Mouse (Mus musculus): Measurements from ENCODE around the gene Bnc2. TPM values are rescaled to one million over a fixed set of nuclear protein-coding genes. Genes with fewer than 3 reads are reported as not detected.
A peak's percentile ranks its signal among the peaks of the same experiment; 100 is the strongest.

The Bnc2 gene
- total RNA-seq, 1 experiment from 2014 or later, result 7.3 TPM

DNA sequence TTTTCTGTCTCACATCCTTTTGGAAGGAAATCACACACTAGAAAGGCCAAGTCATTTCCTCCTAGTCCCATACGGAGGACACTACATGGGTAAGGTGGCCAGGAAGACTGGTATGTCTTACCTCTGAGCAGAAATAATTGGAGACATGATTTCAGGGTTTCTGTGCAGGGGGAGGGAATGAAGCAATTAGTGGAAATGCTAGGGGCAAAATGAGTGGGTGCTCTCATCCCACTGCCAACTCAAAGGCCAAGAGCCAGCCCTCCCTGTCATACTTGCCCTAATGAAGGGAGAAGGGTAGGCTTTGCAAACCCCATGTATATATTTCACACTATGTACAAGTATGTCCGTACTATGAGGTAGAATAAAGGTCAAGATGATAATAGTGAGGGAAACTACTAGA lies 263.6 kb downstream of the Bnc2 start:
- DNase-seq, result no peak

GRCm38 (mm10) chr4:84407328-84408028 lies 267.6 kb downstream of the Bnc2 start:
- DNase-seq, result no peak

DNA sequence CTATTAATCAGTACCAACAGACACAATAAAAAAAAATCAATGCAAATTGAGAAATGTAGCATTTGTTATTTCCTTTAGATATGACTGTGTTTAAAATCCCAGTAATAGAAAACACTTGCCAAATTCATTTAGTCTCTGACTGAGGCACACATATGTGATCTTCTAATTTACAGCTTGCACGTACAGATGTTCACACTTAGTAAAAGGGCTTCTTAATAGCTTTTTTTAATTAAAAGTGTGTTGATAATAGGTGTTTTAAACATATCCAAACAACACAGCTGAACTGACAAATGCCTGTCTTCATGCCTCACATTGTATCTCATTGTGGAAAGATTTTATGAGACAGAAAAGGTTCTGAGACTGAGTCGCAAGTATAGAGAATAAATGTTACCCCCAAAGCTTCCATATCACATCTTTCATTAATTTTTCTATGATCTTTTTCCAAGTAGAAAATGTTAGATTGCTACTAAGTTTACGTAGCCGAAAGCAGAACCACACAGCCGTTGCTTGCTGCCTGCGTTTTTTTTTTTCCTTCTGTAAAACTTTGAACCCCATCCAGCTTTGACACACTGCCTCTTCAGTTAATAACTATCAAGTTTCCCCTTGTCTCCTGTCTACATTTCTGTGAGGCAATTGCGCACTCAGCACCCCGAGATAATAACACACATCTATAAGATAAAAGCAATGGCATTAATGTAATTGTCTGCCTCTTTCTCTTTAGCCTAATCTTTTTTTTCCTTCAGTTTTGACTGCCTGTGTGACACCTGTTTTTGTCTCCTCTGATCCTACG lies 271.5 kb downstream of the Bnc2 start:
- no peak for DNase-seq

DNA sequence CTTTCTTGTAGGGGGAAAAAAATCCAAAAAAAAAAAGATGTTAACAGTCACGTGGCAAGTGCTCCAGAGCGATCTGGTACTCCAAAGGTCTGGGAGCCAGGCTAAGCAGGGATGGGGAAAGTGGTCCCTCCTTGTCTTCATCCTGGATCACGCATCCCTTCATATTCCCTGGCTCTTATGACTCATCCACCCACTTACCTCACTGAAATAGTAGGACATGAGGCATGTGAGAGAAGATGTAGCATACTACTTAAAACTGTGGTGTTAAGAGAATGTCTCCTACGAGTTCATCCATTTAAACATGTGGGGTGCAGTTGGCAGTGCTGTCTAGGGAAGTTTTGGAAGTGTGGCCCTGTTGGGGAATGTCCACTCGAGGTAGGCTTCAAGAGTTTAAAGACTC lies 286.1 kb downstream of the Bnc2 start:
- no peak for DNase-seq

DNA sequence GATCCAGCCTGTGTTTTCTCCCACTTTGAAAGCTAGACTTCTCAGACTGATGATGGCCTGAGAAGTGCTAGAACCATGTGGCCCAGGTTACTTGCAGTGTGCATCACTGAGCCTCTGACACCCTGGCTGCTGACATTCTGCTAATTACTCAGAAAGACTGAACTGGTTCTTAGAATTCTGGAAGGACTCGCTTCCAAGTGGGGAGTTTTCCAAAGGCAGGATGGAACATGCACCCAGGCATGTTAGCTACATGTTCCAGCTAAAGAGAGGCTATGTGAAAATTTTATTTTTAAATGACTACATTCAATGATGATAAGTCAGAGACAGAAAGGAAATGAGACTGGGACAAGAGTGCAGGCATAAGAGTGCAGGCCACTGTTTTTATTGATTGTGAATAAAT lies 289.9 kb downstream of the Bnc2 start:
- DNase-seq, result no peak

DNA sequence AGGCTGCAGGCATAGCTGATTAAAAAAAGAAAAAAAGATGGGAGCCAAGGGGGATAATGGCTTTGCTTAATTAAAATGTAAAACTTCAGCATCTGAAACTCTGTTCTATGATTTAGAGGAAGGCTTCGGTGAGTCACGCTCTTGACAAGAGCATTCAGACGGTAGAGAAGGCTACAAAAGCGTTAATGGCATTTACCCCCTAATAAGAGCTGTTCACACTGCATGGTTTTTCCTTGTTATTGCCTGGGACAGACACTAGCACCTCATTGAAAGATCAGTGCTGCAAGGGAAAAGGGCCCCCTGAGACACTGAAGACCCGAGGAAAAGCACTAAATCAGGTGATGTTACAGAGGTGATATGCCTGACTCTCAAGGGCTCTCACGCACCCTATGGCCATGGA lies 295.8 kb downstream of the Bnc2 start:
- no peak for DNase-seq

GRCm38 (mm10) chr4:84377513-84377912 lies 297.6 kb downstream of the Bnc2 start:
- DNase-seq, result no peak

- DNase-seq, result peak; percentile 13
Observed at GRCm38 (mm10) chr4:84362337-84362823, 312.7 kb downstream of the Bnc2 start.

DNA sequence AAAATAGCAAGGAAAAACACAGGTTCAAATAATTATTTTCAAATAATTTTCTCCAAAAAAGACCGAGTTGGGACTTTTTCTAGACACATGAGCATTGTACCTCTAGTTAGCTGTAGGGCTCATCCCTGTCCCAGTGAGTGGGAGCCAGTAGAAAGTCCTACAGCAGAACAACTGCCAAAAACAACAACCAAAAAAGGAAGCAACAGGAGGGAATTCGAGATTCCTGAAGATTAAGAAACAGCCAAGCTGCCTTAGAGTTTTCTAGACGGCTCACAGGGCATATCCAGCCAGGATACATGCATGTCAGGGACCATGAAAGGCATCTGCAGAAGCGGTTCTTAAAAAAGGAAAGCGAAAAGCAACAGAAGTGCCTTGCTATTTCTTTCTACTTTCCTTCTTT lies 313.9 kb downstream of the Bnc2 start:
- no peak for DNase-seq

GRCm38 (mm10) chr4:84359996-84360395 lies 315.1 kb downstream of the Bnc2 start:
- no peak for DNase-seq

DNA sequence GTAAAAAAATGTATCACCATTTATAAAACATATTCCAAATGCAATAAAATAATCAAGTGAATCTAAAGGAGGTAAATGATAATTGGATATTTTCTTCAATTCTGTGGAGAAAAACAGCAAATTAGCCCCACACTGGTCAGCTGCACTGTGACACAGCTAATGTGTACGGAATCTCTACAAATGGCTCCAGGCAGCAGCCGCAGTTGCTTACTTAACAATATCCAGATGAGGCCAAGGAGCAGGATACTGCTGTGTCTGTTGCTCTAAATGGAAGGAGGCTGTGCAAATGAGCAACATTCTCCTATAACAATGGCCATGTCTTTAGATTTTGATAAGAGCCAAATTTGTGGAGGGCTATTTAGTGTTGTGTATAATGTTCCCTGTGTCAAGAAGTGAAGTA lies 316.9 kb downstream of the Bnc2 start:
- DNase-seq, result no peak

DNA sequence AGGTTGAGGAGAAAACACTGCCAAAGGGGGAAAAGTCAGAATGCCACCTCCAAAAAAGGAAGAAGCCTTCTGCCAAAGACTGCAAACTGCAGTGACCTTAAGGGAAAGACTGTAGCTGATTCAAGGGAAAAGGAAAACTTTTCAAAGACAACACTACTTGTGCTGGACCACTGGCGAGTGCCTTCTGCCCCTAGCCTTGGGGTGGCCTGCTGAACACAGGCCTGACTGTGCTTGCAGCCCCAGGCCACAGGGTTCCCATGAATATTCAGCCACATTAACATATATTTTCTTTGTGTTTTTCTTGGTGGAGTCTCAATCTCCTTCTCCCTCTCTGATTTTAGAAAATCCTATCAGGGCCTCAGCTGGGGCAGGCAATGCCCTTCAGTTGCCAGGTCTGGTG lies 317.7 kb downstream of the Bnc2 start:
- no peak for DNase-seq

GRCm38 (mm10) chr4:84356468-84357153 lies 318.5 kb downstream of the Bnc2 start:
- no peak for DNase-seq

- no peak for DNase-seq
Observed at GRCm38 (mm10) chr4:84352656-84353055, 322.4 kb downstream of the Bnc2 start.

GRCm38 (mm10) chr4:84349536-84349935 lies 325.5 kb downstream of the Bnc2 start:
- no peak for DNase-seq

DNA sequence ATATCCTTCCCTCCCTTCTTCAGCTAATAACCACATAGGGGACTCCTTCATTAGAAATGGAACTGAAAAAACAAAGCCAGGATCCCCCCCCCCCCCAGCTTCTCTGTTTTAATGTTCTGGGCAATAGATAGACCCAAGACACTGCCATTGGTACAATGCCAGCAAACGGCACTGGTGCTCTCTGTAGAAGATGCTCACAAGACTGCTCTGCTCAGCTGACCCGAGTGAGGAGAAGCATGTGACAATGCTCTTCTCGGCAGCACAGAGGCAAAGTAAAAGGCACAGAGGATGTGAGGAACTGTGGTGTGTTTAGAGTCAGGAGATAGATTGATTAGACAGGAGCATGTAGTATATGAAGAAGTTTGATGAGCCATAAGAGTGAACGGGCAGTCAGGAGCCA lies 335.9 kb downstream of the Bnc2 start:
- no peak for DNase-seq

GRCm38 (mm10) chr4:84331995-84332394 lies 343.1 kb downstream of the Bnc2 start:
- no peak for DNase-seq

DNA sequence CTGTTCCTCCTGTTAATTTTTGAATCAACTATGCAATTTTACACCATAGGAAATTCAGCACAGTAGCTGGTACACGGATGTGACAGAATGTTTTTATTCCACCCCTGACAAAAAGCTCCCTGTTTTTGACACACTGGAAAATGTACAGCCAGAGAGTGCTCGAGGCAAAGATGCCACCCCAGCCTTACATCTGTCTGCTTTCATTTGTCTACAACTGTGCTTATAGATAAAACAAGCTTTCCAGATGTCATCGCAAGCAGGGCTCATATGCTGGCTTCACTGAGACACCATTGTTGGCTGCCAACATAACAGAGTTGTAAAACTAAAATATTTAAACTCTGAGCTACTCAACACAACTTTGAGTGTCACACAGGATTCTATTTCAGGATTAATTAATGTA lies 343.6 kb downstream of the Bnc2 start:
- no peak for DNase-seq

- no peak for DNase-seq
Observed at GRCm38 (mm10) chr4:84330509-84330908, 344.6 kb downstream of the Bnc2 start.

GRCm38 (mm10) chr4:84329651-84330050 lies 345.4 kb downstream of the Bnc2 start:
- DNase-seq, result no peak

- DNase-seq, result no peak
Observed at GRCm38 (mm10) chr4:84324371-84324770, 350.7 kb downstream of the Bnc2 start.

- DNase-seq, result no peak
Observed at GRCm38 (mm10) chr4:84321598-84321997, 353.5 kb downstream of the Bnc2 start.

GRCm38 (mm10) chr4:84317421-84317820 lies 357.7 kb downstream of the Bnc2 start:
- no peak for DNase-seq
